8 mouse cellular contexts compared by ENCODE assay signal in genomic region chr2:172226945-172227344, GRCm38 (mm10). TPM values are rescaled to one million over a fixed set of nuclear protein-coding genes. Genes with fewer than 3 reads are reported as not detected.
A peak's percentile ranks its signal among the peaks of the same experiment; 100 is the strongest.
DNase-seq lines count a peak whose midpoint lies in the region; ATAC-seq and TF ChIP-seq lines count a peak whose summit lies in the region.

No protein-coding gene starts in this region.

- no peak overlapping the region for H3K4me2 ChIP-seq in forebrain, embryonic 15.5 days (replicated peaks)

- H3K9me3 ChIP-seq in MEL (replicated peaks; ENCODE audit: insufficient read depth, low read length), result no peaks in the 10 kb centered on the region
- no peaks in the 10 kb centered on the region for H3K9me3 ChIP-seq in forebrain, embryonic 15.5 days

- no peaks in the 10 kb centered on the region for H3K36me3 ChIP-seq in MEL (ENCODE audit: control insufficient read depth in 1 of 2, insufficient read depth in 2 of 2, low read length in 2 of 2)
- no peaks in the 10 kb centered on the region for H3K36me3 ChIP-seq in forebrain, embryonic 15.5 days

- no peak for TF ChIP-seq EP300 in MEL (IDR thresholded peaks at IDR 0.05; ENCODE audit: low read depth in 1 of 2, low read length in 2 of 2)

- no peaks in the 10 kb centered on the region for H3K27me3 ChIP-seq in MEL (ENCODE audit: control insufficient read depth in 1 of 2, insufficient read depth in 2 of 2, low read length in 2 of 2)
- H3K27me3 ChIP-seq in forebrain, embryonic 15.5 days, result no peaks in the 10 kb centered on the region

- no peak overlapping the region for H3K4me3 ChIP-seq in MEL (ENCODE audit: control insufficient read depth in 1 of 2, insufficient read depth in 1 of 2, low read depth in 2 of 2, low read length in 2 of 2)
- H3K4me3 ChIP-seq in forebrain, embryonic 15.5 days, result no peak overlapping the region

- ATAC-seq in forebrain, embryonic 15.5 days (replicated peaks), result peak; percentile 79
- ATAC-seq in granulocyte monocyte progenitor cell, adult 5-6 weeks (replicated peaks; ENCODE audit: poor library complexity, severe bottlenecking), result no peak; the same call in 1 of the 2 replicates

- H3K79me2 ChIP-seq in MEL (ENCODE audit: control insufficient read depth, insufficient read depth, low read length, poor library complexity), result no peaks in the 10 kb centered on the region

- TF ChIP-seq CTCF in MEL (IDR thresholded peaks at IDR 0.05 in 2 of 3, conservative IDR thresholded peaks at IDR 0.05 in 1 of 3; ENCODE audit: control insufficient read depth in 1 of 3, insufficient read depth in 1 of 3, low read depth in 2 of 3, low read length in 3 of 3, poor library complexity in 1 of 3, severe bottlenecking in 1 of 3), result peak in 2 of 3 experiments; percentile 43 to 64; a peak in 5 of 6 replicates

- no peak overlapping the region for H3K27ac ChIP-seq in MEL (ENCODE audit: control insufficient read depth, low read depth, low read length)
- no peak overlapping the region for H3K27ac ChIP-seq in forebrain, embryonic 15.5 days (replicated peaks)

- no peaks in the 10 kb centered on the region for H3K4me1 ChIP-seq in MEL (ENCODE audit: control insufficient read depth in 1 of 2, insufficient read depth in 2 of 2, low read length in 2 of 2)
- H3K4me1 ChIP-seq in forebrain, embryonic 15.5 days, result 0 out of 2 replicates have a peak, but pooled peaks cover 7% of the 10 kb centered on the region

- TF ChIP-seq RAD21 in MEL (IDR thresholded peaks at IDR 0.05; ENCODE audit: low read depth, low read length), result peak; percentile 68

- WGBS in forebrain, embryonic 15.5 days, result 29% methylated on average over 7 of the region's 7 CpGs

- peak; percentile 45 for DNase-seq in adrenal gland, postnatal 10 days
- DNase-seq in adrenal gland, postnatal 4 days (ENCODE audit: low spot score in 2 of 2), result no peak
- DNase-seq in MEL (ENCODE audit: low read depth, low spot score), result peak; percentile 34
- peak; percentile 48 to 80 for DNase-seq in layer of hippocampus, adult 18-20 months (ENCODE audit: low spot score in 2 of 2)
- peak; percentile 58 for DNase-seq in mesoderm, embryonic 11.5 days (ENCODE audit: low read depth, low spot score)
- DNase-seq in thymus, postnatal 14 days, result no peak

- no peak for TF ChIP-seq POLR2A in MEL (IDR thresholded peaks at IDR 0.05; ENCODE audit: control insufficient read depth in 1 of 2, insufficient read depth in 1 of 2, low read depth in 1 of 2, low read length in 2 of 2, poor library complexity in 1 of 2)

- H3K9ac ChIP-seq in MEL (ENCODE audit: control insufficient read depth, low read depth, low read length, poor library complexity, severe bottlenecking), result no peak overlapping the region
- H3K9ac ChIP-seq in forebrain, embryonic 15.5 days (replicated peaks), result no peak overlapping the region

TF ChIP-seq in MEL, 35 proteins besides CTCF, POLR2A, EP300 and RAD21:
- TF ChIP-seq SMC3 (IDR thresholded peaks at IDR 0.05; ENCODE audit: low read depth, low read length) (peak; percentile 78), GATA1 (IDR thresholded peaks at IDR 0.05; ENCODE audit: low read depth, low read length) (no peak), ZC3H11A (IDR thresholded peaks at IDR 0.05; ENCODE audit: low read depth, low read length) (peak; percentile 40; the same call in 1 of the 2 replicates), TAL1 (IDR thresholded peaks at IDR 0.05; ENCODE audit: low read length) (no peak), ELF1 (IDR thresholded peaks at IDR 0.05; ENCODE audit: low read depth, low read length) (no peak), MEF2A (IDR thresholded peaks at IDR 0.05; ENCODE audit: extremely low read depth, insufficient replicate concordance, low read depth, low read length, poor library complexity, severe bottlenecking) (no peak), MAZ (IDR thresholded peaks at IDR 0.05; ENCODE audit: low read depth, low read length) (no peak), JUND (IDR thresholded peaks at IDR 0.05; ENCODE audit: low read depth, low read length) (no peak), USF1 (IDR thresholded peaks at IDR 0.05; ENCODE audit: low read depth, low read length) (no peak), E2F4 (IDR thresholded peaks at IDR 0.05; ENCODE audit: borderline replicate concordance, low read depth, low read length) (no peak), BHLHE40 (IDR thresholded peaks at IDR 0.05; ENCODE audit: borderline replicate concordance, low read depth, low read length) (no peak), TCF12 (IDR thresholded peaks at IDR 0.05; ENCODE audit: low read depth, low read length) (no peak), ZMIZ1 (IDR thresholded peaks at IDR 0.05; ENCODE audit: low read depth, low read length) (no peak)

RNA-seq across cellular contexts. Expression of gene Mc3r, which starts 21.3 kb away (rescaled TPM):
- not detected for total RNA-seq in adrenal gland, postnatal 10 days (2021)
- not detected for total RNA-seq in adrenal gland, postnatal 4 days (2021)
- 0.04 TPM in 1 of 2 replicates, not detected in the other for total RNA-seq in MEL (2012; rRNA removed)
- polyA plus RNA-seq in MEL (2012; ENCODE audit: insufficient read depth in 1 of 2, insufficient read length in 2 of 2, low read depth in 1 of 2, low replicate concordance in 2 of 2, missing spikeins in 1 of 2), result not detected
- polyA plus RNA-seq in forebrain, embryonic 15.5 days (2015; fragmentation: Nextera tagmentation; extraction: Ambion mirVana), result 0.18 and 0.24 TPM in 2 replicates
- under 1 TPM; 0.22 to 0.28 TPM for total RNA-seq in layer of hippocampus, adult 18-20 months (2021)
- not detected in 2 replicates for total RNA-seq in granulocyte monocyte progenitor cell, adult 5-6 weeks (2014; fragmentation: Nextera tagmentation)
- not detected in 2 replicates for total RNA-seq in granulocyte monocyte progenitor cell, adult 5-6 weeks (2017)

Comparison
In these comparisons a context has a peak if more than half of its experiments do, and no peak if none do; other contexts are left out.
1. DNase-seq: peak in adrenal gland, postnatal 10 days (single experiment), MEL (single experiment), layer of hippocampus, adult 18-20 months (2 of 2) and mesoderm, embryonic 11.5 days (single experiment); none in adrenal gland, postnatal 4 days (0 of 2) and thymus, postnatal 14 days (single experiment).